Mouse (Mus musculus): Measurements from ENCODE around the gene Slmap.
"Not testable (repeated sequence)": the region's sequence is repeated elsewhere in the genome, so short reads cannot be mapped to it uniquely, and the experiment has no call there.

Slmap gene

GRCm38 (mm10) chr14:26417088-26417487, 117.6 kb downstream of the Slmap start:
- intact Hi-C loops (cut with DNase I), result no loop called here

GRCm38 (mm10) chr14:26413581-26413980, 121.2 kb downstream of the Slmap start:
- intact Hi-C loops (cut with DNase I), result no loop called here

GRCm38 (mm10) chr14:26406746-26407145, 128.0 kb downstream of the Slmap start:
- intact Hi-C loops (cut with DNase I), result no loop called here

- intact Hi-C loops (cut with DNase I), result no loop called here
These were observed 136.1 kb downstream of the Slmap start for GRCm38 (mm10) chr14:26398508-26399160.

GRCm38 (mm10) chr14:26391866-26392265, 142.9 kb downstream of the Slmap start:
- intact Hi-C loops (cut with DNase I), result no loop called here

- intact Hi-C loops (cut with DNase I), result not testable (repeated sequence)
These were observed 145.8 kb downstream of the Slmap start for GRCm38 (mm10) chr14:26388961-26389360.

- intact Hi-C loops (cut with DNase I), result not testable (repeated sequence)
These were observed 147.7 kb downstream of the Slmap start for GRCm38 (mm10) chr14:26386999-26387398.

GRCm38 (mm10) chr14:26385659-26386058, 149.1 kb downstream of the Slmap start:
- intact Hi-C loops (cut with DNase I), result not testable (repeated sequence)

GRCm38 (mm10) chr14:26379071-26379470, 155.7 kb downstream of the Slmap start:
- intact Hi-C loops (cut with DNase I), result loop anchor here (5.0 kb wide), 1 partner anchor 58 kb away; no protein-coding TSS in a partner anchor

- intact Hi-C loops (cut with DNase I), result loop anchor here (2.0 to 5.0 kb wide), 2 partner anchors 61 to 82 kb away; no protein-coding TSS in a partner anchor
These were observed 158.1 kb downstream of the Slmap start for GRCm38 (mm10) chr14:26376652-26377051.
